Mouse (Mus musculus) bone marrow macrophage, adult 2 months (primary cell): ENCODE results near the gene Olfr1032.
"Not testable (repeated sequence)": the region's sequence is repeated elsewhere in the genome, so short reads cannot be mapped to it uniquely, and the experiment has no call there.

Source experiments
- CTCF ChIP-seq: IDR thresholded peaks from 2 replicates; pipeline ENCODE4 v1.5.1; 2012; ENCODE audit warnings: low read depth, mild to moderate bottlenecking, low read length, moderate library complexity
- POLR2A ChIP-seq: IDR thresholded peaks from 2 replicates; pipeline ENCODE4 v1.6.1; 2012; ENCODE audit warnings: mild to moderate bottlenecking, low read depth, low read length, borderline replicate concordance

- TF ChIP-seq CTCF, POLR2A: not testable (repeated sequence)
Observed at GRCm38 (mm10) chr2:86021518-86021917, 16.2 kb downstream of the Olfr1032 start.
